Mouse (Mus musculus) hindbrain, embryonic 14.5 days (tissue): ENCODE data around the gene Pitpnc1. TPM values are rescaled to one million over a fixed set of nuclear protein-coding genes. Genes with fewer than 3 reads are reported as not detected.

Experiments
- ATAC-seq: fragments of 200-750 bp; cut with Nextera tagmentation; 2 replicates; pipeline ENCODE4 v1.8.0; 2017; ENCODE audit warnings: moderate number of reproducible peaks, mild to moderate bottlenecking, moderate TSS enrichment, moderate library complexity; ENCODE audit not compliant: low FRiP score
- DNase-seq: peaks from one replicate; pipeline ENCODE4 v3.0.0-alpha.2; 2015; ENCODE audit warnings: low spot score
- H3K27ac ChIP-seq: fragments of 300-500 bp; sonication (generic); 2 replicates; pipeline ENCODE4 v1.5.1; 2014; ENCODE audit warnings: mild to moderate bottlenecking, moderate library complexity
- H3K27me3 ChIP-seq: fragments of 300-500 bp; sonication (generic); 2 replicates; pipeline ENCODE4 v1.6.1; 2014; ENCODE audit warnings: mild to moderate bottlenecking, low read length, mixed read lengths; ENCODE audit not compliant: control insufficient read depth, insufficient read depth
- H3K36me3 ChIP-seq: fragments of 300-500 bp; sonication (generic); replicated peaks from 2 replicates; pipeline ENCODE4 v1.6.1; 2014; ENCODE audit not compliant: control insufficient read depth, insufficient read depth
- H3K4me1 ChIP-seq: fragments of 300-500 bp; sonication (generic); replicated peaks from 2 replicates; pipeline ENCODE4 v1.6.1; 2014; ENCODE audit warnings: antibody characterized with exemption, low read length, mixed read lengths; ENCODE audit not compliant: control insufficient read depth, insufficient read depth
- H3K4me2 ChIP-seq: fragments of 300-500 bp; sonication (generic); replicated peaks from 2 replicates; pipeline ENCODE4 v1.6.1; 2014; ENCODE audit warnings: mild to moderate bottlenecking, moderate library complexity
- H3K4me3 ChIP-seq: fragments of 300-500 bp; sonication (generic); replicated peaks from 2 replicates; pipeline ENCODE4 v1.5.1; 2014; ENCODE audit warnings: mild to moderate bottlenecking, low read length
- H3K9ac ChIP-seq: fragments of 300-500 bp; sonication (generic); 2 replicates; pipeline ENCODE4 v1.6.1; 2014
- H3K9me3 ChIP-seq: fragments of 300-500 bp; sonication (generic); 2 replicates; pipeline ENCODE4 v1.6.1; 2016; ENCODE audit warnings: low read length; ENCODE audit not compliant: control insufficient read depth
- WGBS: fragments of 180-500 bp; shearing (Covaris S2); extraction: QIAGEN DNeasy Blood & Tissue Kit; methylation state at CpG from one replicate; pipeline ENCODE4 v1.1.7; 2014; 5-methylcytosine and 5-hydroxymethylcytosine counted together
- polyA plus RNA-seq: library from polyadenylated mRNA; unstranded; fragments of >200 nt; fragmentation: Nextera tagmentation; extraction: Ambion mirVana; gene quantifications from 2 replicates; pipeline ENCODE4 v1.2.1, GENCODE M21; 2014

The Pitpnc1 gene
- polyA plus RNA-seq, 1 experiment from 2014 or later = 43.3 TPM

GRCm38 (mm10) chr11:107335756-107336155 is 134.7 kb downstream of the Pitpnc1 start:
- Histone ChIP-seq H3K27ac (0 out of 2 replicates have a peak overlapping the region, but pooled peaks have one; percentile 43), H3K36me3 (no peaks in the 10 kb centered on the region), H3K4me2 (no peak overlapping the region), H3K27me3 (no peaks in the 10 kb centered on the region), H3K9ac (no peak overlapping the region), H3K4me3 (no peak overlapping the region), H3K4me1 (peaks cover 17% of the 10 kb centered on the region; the same call in 1 of the 2 replicates), H3K9me3 (no peaks in the 10 kb centered on the region)
- ATAC-seq (peak; percentile 48; the same call in 1 of the 2 replicates), DNase-seq (no peak)
- WGBS = 63% methylated on average over 11 of the region's 11 CpGs

- no peak overlapping the region for H3K4me2 ChIP-seq
- H3K4me3 ChIP-seq = no peak overlapping the region
- no peaks in the 10 kb centered on the region for H3K9me3 ChIP-seq
- WGBS = 82% methylated on average over 15 of the region's 15 CpGs
- DNase-seq (no peak), ATAC-seq (no peak)
- H3K9ac ChIP-seq = no peak overlapping the region
- peaks cover 17% of the 10 kb centered on the region; the same call in 1 of the 2 replicates for H3K4me1 ChIP-seq
- no peaks in the 10 kb centered on the region for H3K36me3 ChIP-seq
- no peaks in the 10 kb centered on the region for H3K27me3 ChIP-seq
- H3K27ac ChIP-seq = no peak overlapping the region
Measured at GRCm38 (mm10) chr11:107334849-107335484, 135.5 kb downstream of the Pitpnc1 start.

- Histone ChIP-seq H3K27me3 (no peaks in the 10 kb centered on the region), H3K4me3 (no peak overlapping the region), H3K9me3 (no peaks in the 10 kb centered on the region), H3K27ac (no peak overlapping the region), H3K4me1 (peaks cover 13% of the 10 kb centered on the region; the same call in 1 of the 2 replicates), H3K36me3 (no peaks in the 10 kb centered on the region), H3K9ac (no peak overlapping the region), H3K4me2 (no peak overlapping the region)
- ATAC-seq (no peak), DNase-seq (no peak)
- 98% methylated on average over 3 of the region's 3 CpGs for WGBS
Measured at GRCm38 (mm10) chr11:107332905-107333304, 137.6 kb downstream of the Pitpnc1 start.

GRCm38 (mm10) chr11:107332332-107332731 is 138.2 kb downstream of the Pitpnc1 start:
- H3K4me2 ChIP-seq = no peak overlapping the region
- no peak overlapping the region for H3K9ac ChIP-seq
- 94% methylated on average over 13 of the region's 13 CpGs for WGBS
- H3K27ac ChIP-seq = no peak overlapping the region
- no peak for DNase-seq
- no peaks in the 10 kb centered on the region for H3K36me3 ChIP-seq
- H3K4me1 ChIP-seq = peaks cover 9% of the 10 kb centered on the region; the same call in 1 of the 2 replicates
- H3K4me3 ChIP-seq = no peak overlapping the region
- ATAC-seq = no peak
- H3K27me3 ChIP-seq = no peaks in the 10 kb centered on the region
- H3K9me3 ChIP-seq = no peaks in the 10 kb centered on the region

- ATAC-seq (no peak), DNase-seq (no peak)
- Histone ChIP-seq H3K9ac (no peak overlapping the region), H3K9me3 (no peaks in the 10 kb centered on the region), H3K4me1 (0 out of 2 replicates have a peak, but pooled peaks cover 6% of the 10 kb centered on the region), H3K36me3 (no peaks in the 10 kb centered on the region), H3K4me3 (no peak overlapping the region), H3K27ac (no peak overlapping the region), H3K4me2 (no peak overlapping the region), H3K27me3 (no peaks in the 10 kb centered on the region)
- WGBS = 90% methylated on average over 2 of the region's 2 CpGs
Measured at GRCm38 (mm10) chr11:107331425-107331824, 139.1 kb downstream of the Pitpnc1 start.

DNA sequence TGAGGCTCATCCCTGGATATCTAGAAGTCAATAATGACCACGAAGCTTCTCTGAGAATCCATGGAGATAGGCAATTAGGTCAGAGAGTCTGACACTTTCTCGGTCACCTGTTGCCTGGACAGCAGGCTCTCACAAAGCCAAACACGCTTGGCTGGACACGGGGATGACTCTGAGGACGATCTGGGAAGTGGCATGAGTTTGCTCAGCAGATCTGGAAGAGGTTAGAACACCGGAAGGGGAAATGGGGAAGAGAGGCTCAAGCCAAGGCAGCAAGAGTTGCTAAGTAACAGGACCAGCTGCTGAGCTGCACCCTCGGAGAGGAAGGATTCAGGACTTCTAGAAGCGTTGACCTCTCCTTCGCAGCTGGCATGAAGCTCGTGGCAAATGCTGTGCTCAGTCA is 143.2 kb downstream of the Pitpnc1 start:
- Histone ChIP-seq H3K4me1 (peaks cover 10% of the 10 kb centered on the region), H3K27me3 (no peaks in the 10 kb centered on the region), H3K27ac (no peak overlapping the region), H3K36me3 (no peaks in the 10 kb centered on the region), H3K4me2 (no peak overlapping the region), H3K9ac (no peak overlapping the region), H3K4me3 (no peak overlapping the region), H3K9me3 (no peaks in the 10 kb centered on the region)
- 78% methylated on average over 10 of the region's 10 CpGs for WGBS
- DNase-seq (no peak), ATAC-seq (no peak)

DNA sequence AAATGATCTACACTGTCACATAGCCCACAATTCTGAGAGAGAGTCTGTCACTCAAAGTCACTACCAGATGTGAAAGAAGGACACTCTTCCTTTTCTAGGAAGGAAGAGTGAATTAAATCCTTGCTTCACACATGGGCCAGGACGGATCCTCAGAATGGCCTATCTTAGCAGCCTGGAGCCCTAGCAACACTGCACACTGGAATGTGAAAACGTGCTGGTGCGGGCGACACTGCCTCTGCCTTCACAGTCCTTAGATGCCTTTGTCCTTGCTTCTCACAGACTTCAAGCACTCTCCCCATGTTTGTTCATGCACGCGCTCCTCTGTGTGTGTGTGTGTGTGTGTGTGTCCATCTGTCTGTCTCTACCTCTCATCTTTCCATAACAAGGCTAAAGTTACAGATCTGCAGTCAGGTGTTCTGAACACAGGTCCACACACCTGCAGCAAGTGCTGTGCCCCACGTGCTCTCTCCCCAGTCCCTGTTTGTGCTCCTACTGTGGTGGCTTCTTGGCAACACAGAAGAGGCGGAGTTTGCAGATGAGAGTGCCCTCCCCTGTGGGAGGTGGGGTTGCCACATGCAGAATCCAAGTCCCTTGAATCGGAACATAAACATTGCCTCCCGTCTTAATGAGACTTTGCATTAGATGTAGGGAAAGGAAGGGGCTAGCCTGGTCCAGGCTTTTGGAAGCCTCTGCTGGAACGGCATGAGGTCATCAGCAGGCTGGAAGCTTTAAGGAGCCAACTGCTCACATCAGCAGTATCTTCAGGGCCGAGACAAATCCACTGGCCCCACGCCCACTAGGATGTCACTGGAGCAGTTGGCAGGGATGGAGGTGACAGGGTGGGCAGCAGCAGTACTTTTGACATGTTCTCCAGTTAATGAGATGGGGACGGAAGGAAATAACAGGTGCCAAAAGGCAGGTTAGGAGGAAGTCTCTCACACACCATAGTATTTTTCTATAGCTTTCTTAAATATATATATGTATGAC is 144.5 kb downstream of the Pitpnc1 start:
- no peaks in the 10 kb centered on the region for H3K27me3 ChIP-seq
- peak overlapping the region; percentile 57 for H3K27ac ChIP-seq
- no peaks in the 10 kb centered on the region for H3K9me3 ChIP-seq
- H3K36me3 ChIP-seq = no peaks in the 10 kb centered on the region
- peaks cover 10% of the 10 kb centered on the region for H3K4me1 ChIP-seq
- H3K4me2 ChIP-seq = no peak overlapping the region
- no peak overlapping the region for H3K9ac ChIP-seq
- no peak overlapping the region for H3K4me3 ChIP-seq
- DNase-seq (peak; percentile 44), ATAC-seq (peak; percentile 43; the same call in 1 of the 2 replicates)
- 20% methylated on average over 14 of the region's 14 CpGs for WGBS

GRCm38 (mm10) chr11:107325226-107325625 is 145.3 kb downstream of the Pitpnc1 start:
- Histone ChIP-seq H3K27me3 (no peaks in the 10 kb centered on the region), H3K9ac (no peak overlapping the region), H3K36me3 (no peaks in the 10 kb centered on the region), H3K27ac (0 out of 2 replicates have a peak overlapping the region, but pooled peaks have one; percentile 57), H3K4me2 (no peak overlapping the region), H3K9me3 (no peaks in the 10 kb centered on the region), H3K4me3 (no peak overlapping the region), H3K4me1 (peaks cover 10% of the 10 kb centered on the region)
- WGBS = 82% methylated on average over 4 of the region's 4 CpGs
- ATAC-seq = no peak
- DNase-seq = no peak

DNA sequence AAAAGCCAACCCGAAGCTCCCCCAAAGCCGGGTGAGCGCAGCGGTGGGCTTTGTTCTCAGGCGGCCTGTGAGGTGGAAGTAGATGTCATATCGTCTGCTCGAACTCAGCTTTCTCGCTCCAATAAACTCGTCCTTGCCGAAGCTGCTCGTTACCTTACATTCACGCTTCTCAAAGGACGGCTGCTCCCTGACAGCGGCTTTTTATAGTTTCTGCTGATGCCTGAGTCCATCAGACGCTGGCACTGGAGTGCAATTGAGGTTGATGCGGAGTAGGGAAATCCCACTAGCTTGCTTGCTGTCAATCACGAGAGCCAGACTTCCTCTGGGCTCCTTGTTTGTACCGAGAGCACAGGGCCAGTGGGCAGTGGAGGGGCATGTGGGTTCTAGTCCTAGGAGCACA is 147.3 kb downstream of the Pitpnc1 start:
- ATAC-seq (no peak), DNase-seq (no peak)
- H3K27ac ChIP-seq = no peak overlapping the region; the same call in 1 of the 2 replicates
- no peak overlapping the region for H3K4me3 ChIP-seq
- H3K4me1 ChIP-seq = peaks cover 10% of the 10 kb centered on the region
- WGBS = 62% methylated on average over 18 of the region's 18 CpGs
- no peaks in the 10 kb centered on the region for H3K27me3 ChIP-seq
- no peaks in the 10 kb centered on the region; the same call in 1 of the 2 replicates for H3K36me3 ChIP-seq
- no peak overlapping the region for H3K9ac ChIP-seq
- H3K4me2 ChIP-seq = no peak overlapping the region
- no peaks in the 10 kb centered on the region for H3K9me3 ChIP-seq
